Mouse (Mus musculus) testis, adult 2 months (tissue): ENCODE data around the gene March9. TPM values are rescaled to one million over a fixed set of nuclear protein-coding genes. Genes with fewer than 3 reads are reported as not detected.

Experiments
- H3K27ac ChIP-seq: fragments of 200-500 bp; 2 replicates; pipeline ENCODE4 v1.5.1; 2012; ENCODE audit warnings: low read depth, low read length; ENCODE audit not compliant: control insufficient read depth, insufficient read depth
- H3K27me3 ChIP-seq: fragments of 200-500 bp; 2 replicates; pipeline ENCODE4 v1.6.1; 2012; ENCODE audit warnings: mild to moderate bottlenecking, low read length, moderate library complexity; ENCODE audit not compliant: control insufficient read depth, insufficient read depth
- H3K36me3 ChIP-seq: fragments of 200-500 bp; 2 replicates; pipeline ENCODE4 v1.6.1; 2012; ENCODE audit warnings: mild to moderate bottlenecking, low read length; ENCODE audit not compliant: control insufficient read depth, insufficient read depth
- H3K4me1 ChIP-seq: fragments of 200-500 bp; 2 replicates; pipeline ENCODE4 v1.6.1; 2012; ENCODE audit warnings: low read length; ENCODE audit not compliant: control insufficient read depth, insufficient read depth
- H3K4me3 ChIP-seq: fragments of 200-500 bp; 2 replicates; pipeline ENCODE4 v1.5.1; 2012; ENCODE audit warnings: low read depth, mild to moderate bottlenecking, low read length, moderate library complexity, mixed read lengths; ENCODE audit not compliant: control insufficient read depth
- CTCF ChIP-seq: fragments of 200-500 bp; IDR thresholded peaks from 2 replicates; pipeline ENCODE4 v1.5.1; 2012; ENCODE audit warnings: low read depth, mild to moderate bottlenecking, inconsistent platforms, low read length, moderate library complexity; ENCODE audit not compliant: control insufficient read depth, insufficient read depth, insufficient replicate concordance
- POLR2A ChIP-seq: fragments of 200-500 bp; IDR thresholded peaks from 2 replicates; pipeline ENCODE4 v1.6.1; 2012; ENCODE audit warnings: low read depth, mild to moderate bottlenecking, inconsistent platforms, low read length, moderate library complexity; ENCODE audit not compliant: control insufficient read depth
- polyA plus RNA-seq: library from polyadenylated mRNA; depleted of rRNA; stranded (reverse); fragments of >200 nt; gene quantifications from 2 replicates; pipeline ENCODE4 v1.2.3, GENCODE M21; 2012; rRNA removed

March9 gene
- polyA plus RNA-seq, 1 experiment = 2.1 TPM

DNA sequence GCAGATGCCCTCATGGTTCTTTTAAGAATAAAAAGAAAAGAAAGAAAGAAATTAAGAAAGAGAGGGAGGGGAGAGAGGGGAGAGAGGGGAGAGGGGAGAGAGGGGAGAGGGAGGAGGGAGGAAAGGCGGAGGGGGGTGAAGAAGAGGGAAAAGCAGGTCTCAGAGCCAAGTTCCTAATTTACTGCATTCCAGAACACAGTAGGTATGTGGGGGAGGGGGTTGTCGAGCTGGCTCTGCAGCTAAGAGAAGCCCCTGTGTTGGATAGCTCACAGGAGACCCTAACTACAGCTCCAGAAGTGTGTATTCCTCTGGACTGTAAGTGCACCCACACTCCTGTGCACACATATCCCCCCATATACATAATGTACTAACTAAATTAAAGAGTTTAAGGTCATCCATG, 42.9 kb downstream of the March9 start:
- no peaks in the 10 kb centered on the region for H3K4me1 ChIP-seq
- TF ChIP-seq POLR2A (no peak), CTCF (no peak)
- no peaks in the 10 kb centered on the region for H3K27me3 ChIP-seq
- no peak overlapping the region for H3K27ac ChIP-seq
- no peak overlapping the region for H3K4me3 ChIP-seq
- H3K36me3 ChIP-seq = no peaks in the 10 kb centered on the region

GRCm38 (mm10) chr10:127016488-127016887, 43.5 kb downstream of the March9 start:
- no peak overlapping the region for H3K27ac ChIP-seq
- H3K36me3 ChIP-seq = no peaks in the 10 kb centered on the region

More at GRCm38 (mm10) chr10:127016488-127016887, 43.5 kb downstream of the March9 start:
- Histone ChIP-seq H3K27me3 (no peaks in the 10 kb centered on the region), H3K4me1 (no peaks in the 10 kb centered on the region), H3K4me3 (no peak overlapping the region)
- TF ChIP-seq CTCF (peak; percentile 9; the same call in 1 of the 2 replicates), POLR2A (no peak)

Other genes starting within 250 kb of the March9 start
- 10.3 TPM in 2 replicates for gene Atp23, start 158.8 kb downstream of the March9 start, polyA plus RNA-seq
- 39.4 and 46.8 TPM in 2 replicates for gene Ctdsp2, start 81.5 kb downstream of the March9 start, polyA plus RNA-seq
- gene Avil, start 59.5 kb downstream of the March9 start, polyA plus RNA-seq = 0.04 and 0.20 TPM in 2 replicates
- 12.2 and 14.3 TPM in 2 replicates for gene Tsfm, start 29.3 kb downstream of the March9 start, polyA plus RNA-seq
- 9.4 and 10.0 TPM in 2 replicates for gene Mettl1, start 18.8 kb downstream of the March9 start, polyA plus RNA-seq
- gene Eef1akmt3, start 18.7 kb downstream of the March9 start, polyA plus RNA-seq = 0.05 and 0.08 TPM in 2 replicates
- 0.25 and 0.46 TPM in 2 replicates for gene Cyp27b1, start 11.9 kb downstream of the March9 start, polyA plus RNA-seq
- 68.4 and 70.9 TPM in 2 replicates for gene Cdk4, start 3.4 kb upstream of the March9 start, polyA plus RNA-seq
- 12.7 and 16.3 TPM in 2 replicates for gene Tspan31, start 10.1 kb upstream of the March9 start, polyA plus RNA-seq
- 0.53 and 0.73 TPM in 2 replicates for gene Agap2, start 15.1 kb upstream of the March9 start, polyA plus RNA-seq
- gene Os9, start 60.9 kb upstream of the March9 start, polyA plus RNA-seq = 32.2 and 33.9 TPM in 2 replicates
- gene B4galnt1, start 105.0 kb upstream of the March9 start, polyA plus RNA-seq = 21.7 and 27.0 TPM in 2 replicates
- gene Slc26a10, start 120.5 kb upstream of the March9 start, polyA plus RNA-seq = 11.5 and 11.9 TPM in 2 replicates
- 18.6 and 19.8 TPM in 2 replicates for gene Arhgef25, start 129.9 kb upstream of the March9 start, polyA plus RNA-seq
- 126 and 129 TPM in 2 replicates for gene Dtx3, start 135.5 kb upstream of the March9 start, polyA plus RNA-seq
- gene Pip4k2c, start 151.4 kb upstream of the March9 start, polyA plus RNA-seq = 14.0 and 16.2 TPM in 2 replicates
- 3.3 and 3.9 TPM in 2 replicates for gene Kif5a, start 203.2 kb upstream of the March9 start, polyA plus RNA-seq
- gene Dctn2, start 206.2 kb upstream of the March9 start, polyA plus RNA-seq = 391 and 429 TPM in 2 replicates
- 61.3 and 74.1 TPM in 2 replicates for gene Mbd6, start 228.8 kb upstream of the March9 start, polyA plus RNA-seq